Mouse (Mus musculus): ENCODE results near the gene Upb1. TPM values are rescaled to one million over a fixed set of nuclear protein-coding genes. Genes with fewer than 3 reads are reported as not detected.

The Upb1 gene
- total and polyA plus RNA-seq, 3 experiments: 1.3 to 2.0 (median 1.6) TPM

DNA sequence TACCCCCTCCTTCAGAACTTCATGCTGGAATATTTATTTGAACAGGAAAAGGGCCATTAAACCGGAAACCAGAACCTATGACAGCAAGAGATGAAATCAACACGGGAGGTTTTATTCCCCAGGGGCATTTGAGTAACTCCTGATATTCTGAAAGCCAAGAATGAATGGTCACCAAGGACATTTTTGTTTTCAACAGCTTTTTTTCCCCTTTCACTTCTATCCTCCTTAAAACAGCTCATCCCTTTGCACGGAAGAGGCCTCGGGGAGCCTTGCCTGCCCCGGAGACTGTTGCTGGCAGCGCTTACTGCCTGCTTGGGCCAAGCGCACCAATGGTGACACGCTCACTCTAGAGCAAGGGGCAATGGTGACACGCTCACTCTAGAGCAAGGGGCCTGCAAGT, 76.1 kb downstream of the Upb1 start:
- H3K79me2 ChIP-seq (replicated peaks; ENCODE audit: control insufficient read depth, extremely low read depth, insufficient read depth, poor library complexity, severe bottlenecking): no peaks in the 10 kb centered on the region
- dilution Hi-C loops (cut with MboI; ENCODE audit: extremely low pct_ligation_motif_present, extremely low pct_unique_long_range_greater_than_20kb, low sequenced_read_pairs) (no loop called here), in situ Hi-C loops (cut with MboI; ENCODE audit: low pct_ligation_motif_present, low pct_unique_long_range_greater_than_20kb, low sequenced_read_pairs) (no loop called here)
- H3K9ac ChIP-seq (ENCODE audit: insufficient read depth, low read depth): no peak overlapping the region
- H3K27me3 ChIP-seq (replicated peaks): no peaks in the 10 kb centered on the region
- no peak overlapping the region for H3K27ac ChIP-seq (ENCODE audit: insufficient read depth, low read depth)
- no peaks in the 10 kb centered on the region for H3K9me3 ChIP-seq (replicated peaks; ENCODE audit: low read length)
- H3K4me2 ChIP-seq (ENCODE audit: insufficient read depth, low read depth, poor library complexity, severe bottlenecking): no peak overlapping the region
- no peak for DNase-seq (ENCODE audit: extremely low read depth)
- H3K4me1 ChIP-seq (ENCODE audit: control insufficient read depth in 1 of 2, insufficient read depth in 2 of 2): peaks cover 7 to 18% of the 10 kb centered on the region in 2 experiments
- H3K36me3 ChIP-seq (replicated peaks in 1 of 2; ENCODE audit: control insufficient read depth in 1 of 2, insufficient read depth in 1 of 2, low read length in 1 of 2): no peaks in the 10 kb centered on the region
- H3K4me3 ChIP-seq (replicated peaks in 1 of 3; ENCODE audit: low read depth in 2 of 3, low read length in 2 of 3, poor library complexity in 1 of 3): no peak overlapping the region
- peak; percentile 26; the same call in 1 of the 2 replicates for TF ChIP-seq IRF4 (IDR thresholded peaks at IDR 0.05; ENCODE audit: low read depth, low read length)
- TF ChIP-seq TCF12 (IDR thresholded peaks at IDR 0.05; ENCODE audit: low read depth, low read length): no peak

DNA sequence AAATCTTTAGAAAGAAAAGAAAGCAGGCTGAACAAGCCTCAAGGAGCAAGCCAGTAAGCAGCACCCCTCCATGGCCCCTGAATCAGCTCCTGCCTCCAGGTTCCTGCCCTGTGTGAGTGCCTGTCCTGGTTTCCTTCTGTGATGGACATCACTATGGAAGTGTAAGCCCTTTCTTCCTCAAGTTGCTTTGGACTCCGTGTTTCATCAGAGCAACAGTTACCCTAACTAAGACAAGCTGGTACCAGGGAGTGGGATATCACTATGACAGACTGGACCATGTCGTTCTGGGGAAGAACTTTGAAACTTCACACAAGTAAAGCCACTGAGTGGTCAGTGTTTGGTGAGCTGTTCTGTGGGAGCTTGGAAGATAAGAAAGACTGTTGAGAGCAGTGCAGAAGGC, 79.0 kb downstream of the Upb1 start:
- Histone ChIP-seq H3K27ac (ENCODE audit: insufficient read depth, low read depth) (no peak overlapping the region), H3K4me1 (ENCODE audit: control insufficient read depth in 1 of 2, insufficient read depth in 2 of 2) (peaks cover 10 to 20% of the 10 kb centered on the region in 2 experiments), H3K27me3 (replicated peaks) (no peaks in the 10 kb centered on the region), H3K4me2 (ENCODE audit: insufficient read depth, low read depth, poor library complexity, severe bottlenecking) (no peak overlapping the region), H3K79me2 (replicated peaks; ENCODE audit: control insufficient read depth, extremely low read depth, insufficient read depth, poor library complexity, severe bottlenecking) (no peaks in the 10 kb centered on the region), H3K9ac (ENCODE audit: insufficient read depth, low read depth) (no peak overlapping the region), H3K36me3 (replicated peaks in 1 of 2; ENCODE audit: control insufficient read depth in 1 of 2, insufficient read depth in 1 of 2, low read length in 1 of 2) (no peaks in the 10 kb centered on the region), H3K9me3 (replicated peaks; ENCODE audit: low read length) (no peaks in the 10 kb centered on the region), H3K4me3 (replicated peaks in 1 of 3; ENCODE audit: low read depth in 2 of 3, low read length in 2 of 3, poor library complexity in 1 of 3) (no peak overlapping the region)
- TF ChIP-seq MEF2A (IDR thresholded peaks at IDR 0.05; ENCODE audit: borderline replicate concordance, low read depth, low read length): no peak
- no peak for TF ChIP-seq HCFC1 (IDR thresholded peaks at IDR 0.05; ENCODE audit: low read depth, low read length)
- no peak for TF ChIP-seq PAX5 (IDR thresholded peaks at IDR 0.05; ENCODE audit: low read length)
- TF ChIP-seq BHLHE40 (IDR thresholded peaks at IDR 0.05; ENCODE audit: low read depth, low read length): no peak
- no peak for TF ChIP-seq POLR2AphosphoS2 (IDR thresholded peaks at IDR 0.05; ENCODE audit: low read depth, low read length)
- TF ChIP-seq E2F4 (IDR thresholded peaks at IDR 0.05; ENCODE audit: insufficient replicate concordance, low read depth, low read length): no peak
- no peak for TF ChIP-seq GABPA (IDR thresholded peaks at IDR 0.05; ENCODE audit: insufficient replicate concordance, low read depth, low read length)
- TF ChIP-seq NELFE (IDR thresholded peaks at IDR 0.05; ENCODE audit: low read depth, low read length): no peak
- no peak for TF ChIP-seq RCOR1 (conservative IDR thresholded peaks at IDR 0.05; ENCODE audit: low read depth, low read length)
- TF ChIP-seq SMC3 (IDR thresholded peaks at IDR 0.05; ENCODE audit: low read depth, low read length): no peak
- no peak for TF ChIP-seq ZKSCAN1 (IDR thresholded peaks at IDR 0.05; ENCODE audit: borderline replicate concordance, low read depth, low read length)
- TF ChIP-seq CHD1 (IDR thresholded peaks at IDR 0.05; ENCODE audit: low read depth, low read length): no peak
- TF ChIP-seq IRF4 (IDR thresholded peaks at IDR 0.05; ENCODE audit: low read depth, low read length): no peak
- TF ChIP-seq POLR2A (IDR thresholded peaks at IDR 0.05; ENCODE audit: low read depth, low read length): no peak
- TF ChIP-seq ZMIZ1 (IDR thresholded peaks at IDR 0.05; ENCODE audit: low read depth, low read length): no peak
- in situ Hi-C loops (cut with MboI; ENCODE audit: low pct_ligation_motif_present, low pct_unique_long_range_greater_than_20kb, low sequenced_read_pairs) (loop anchor here (5.0 to 10.0 kb wide), 2 partner anchors 33 to 215 kb away; no protein-coding TSS in a partner anchor), dilution Hi-C loops (cut with MboI; ENCODE audit: extremely low pct_ligation_motif_present, extremely low pct_unique_long_range_greater_than_20kb, low sequenced_read_pairs) (no loop called here)
- DNase-seq (ENCODE audit: extremely low read depth): no peak

Measured in CH12.LX (cell line).